In genomic region chrX:11735516-11736170, GRCm38 (mm10) we compare ENCODE assay signal across 9 mouse cellular contexts.
DNase-seq lines count a peak whose midpoint lies in the region; ATAC-seq lines count a peak whose summit lies in the region.
"Had no signal": no experiment of that assay in that cellular context is flagged by ENCODE, and none has a peak within 500 bp of the region (broad histone marks: within the 10 kb centered on the region; RNA-seq: fewer than 3 reads in every experiment).

No protein-coding gene starts in this region.

- peak overlapping the region; percentile 51; the same call in 1 of the 2 replicates for H3K27ac ChIP-seq in forebrain, embryonic 12.5 days
- H3K27ac ChIP-seq in midbrain, embryonic 13.5 days, result peak overlapping the region; percentile 74
- H3K27ac ChIP-seq: liver, embryonic 14.5 days had no signal

- H3K4me1 ChIP-seq in forebrain, embryonic 12.5 days, result peaks cover 16% of the 10 kb centered on the region
- peaks cover 17% of the 10 kb centered on the region for H3K4me1 ChIP-seq in midbrain, embryonic 13.5 days (replicated peaks)

- H3K9me3 ChIP-seq in forebrain, embryonic 12.5 days, result no peaks in the 10 kb centered on the region
- H3K9me3 ChIP-seq in midbrain, embryonic 13.5 days, result no peaks in the 10 kb centered on the region

- 21% methylated on average over 17 of the region's 17 CpGs for WGBS in forebrain, embryonic 12.5 days
- 38% methylated on average over 17 of the region's 17 CpGs for WGBS in midbrain, embryonic 13.5 days

- H3K9ac ChIP-seq in forebrain, embryonic 12.5 days, result no peak overlapping the region
- no peak overlapping the region for H3K9ac ChIP-seq in midbrain, embryonic 13.5 days (replicated peaks)
- H3K9ac ChIP-seq: liver, embryonic 14.5 days had no signal

- 0 out of 2 replicates have a peak, but pooled peaks have one; percentile 27 for ATAC-seq in forebrain, embryonic 12.5 days (ENCODE audit: low FRiP score)
- ATAC-seq in midbrain, embryonic 13.5 days, result peak; percentile 44

- H3K4me3 ChIP-seq in forebrain, embryonic 12.5 days (replicated peaks), result no peak overlapping the region
- H3K4me3 ChIP-seq in midbrain, embryonic 13.5 days (replicated peaks), result no peak overlapping the region

- intact Hi-C loops in heart, postnatal 25 days (cut with DNase I), result no loop called here

- peak; percentile 11 for DNase-seq in 3134 (ENCODE audit: extremely low read depth, insufficient read length, low spot score)
- peak; percentile 63 to 69 for DNase-seq in adrenal gland, adult 18-20 months (ENCODE audit: low spot score in 2 of 2)
- DNase-seq in heart, postnatal 25 days (ENCODE audit: low spot score), result peak; percentile 49
- DNase-seq in layer of hippocampus, postnatal 14 days (ENCODE audit: low spot score in 2 of 2), result peak; percentile 13 to 43
- DNase-seq in spleen, adult 18-20 months, result no peak
- DNase-seq in yolk sac, embryonic 10.5 days (ENCODE audit: low spot score), result no peak

- H3K27me3 ChIP-seq in forebrain, embryonic 12.5 days, result peaks cover 81% of the 10 kb centered on the region
- H3K27me3 ChIP-seq in midbrain, embryonic 13.5 days, result peaks cover 38% of the 10 kb centered on the region

- peak overlapping the region; percentile 10; the same call in 1 of the 2 replicates for H3K4me2 ChIP-seq in forebrain, embryonic 12.5 days
- no peak overlapping the region; the same call in 1 of the 2 replicates for H3K4me2 ChIP-seq in midbrain, embryonic 13.5 days (replicated peaks)

- H3K36me3 ChIP-seq in forebrain, embryonic 12.5 days (replicated peaks), result no peaks in the 10 kb centered on the region
- no peaks in the 10 kb centered on the region for H3K36me3 ChIP-seq in midbrain, embryonic 13.5 days

Comparison
In these comparisons a context has a peak if more than half of its experiments do, and no peak if none do; other contexts are left out.
1. DNase-seq: peak in 3134 (single experiment), adrenal gland, adult 18-20 months (2 of 2), heart, postnatal 25 days (single experiment) and layer of hippocampus, postnatal 14 days (2 of 2); none in spleen, adult 18-20 months (0 of 2) and yolk sac, embryonic 10.5 days (single experiment).